Mouse (Mus musculus): Measurements from ENCODE around the gene Gm4846.
A peak's percentile ranks its signal among the peaks of the same experiment; 100 is the strongest.
"Not testable (repeated sequence)": the region's sequence is repeated elsewhere in the genome, so short reads cannot be mapped to it uniquely, and the experiment has no call there.

The Gm4846 gene

DNA sequence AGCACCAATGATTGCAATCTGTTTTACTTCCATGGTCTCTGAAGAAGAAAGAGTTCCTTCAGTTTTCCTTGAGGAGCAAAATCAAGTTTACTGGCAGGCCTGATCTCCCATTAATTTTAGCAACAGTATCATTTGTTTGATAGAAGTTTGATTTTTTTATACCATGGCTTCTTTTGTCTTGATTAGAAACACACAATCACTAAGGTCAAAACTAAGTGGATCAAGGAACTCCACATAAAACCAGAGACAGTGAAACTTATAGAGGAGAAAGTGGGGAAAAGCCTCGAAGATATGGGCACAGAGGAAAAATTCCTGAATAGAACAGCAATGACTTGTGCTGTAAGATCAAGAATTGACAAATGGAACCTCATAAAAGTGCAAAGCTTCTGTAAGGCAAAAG lies at the start of gene Gm4846:
TSS of gene Gm4846 (minus strand) at position 101 of the 400 bp plus-strand sequence.
- DNase-seq, result not testable (repeated sequence)

DNA sequence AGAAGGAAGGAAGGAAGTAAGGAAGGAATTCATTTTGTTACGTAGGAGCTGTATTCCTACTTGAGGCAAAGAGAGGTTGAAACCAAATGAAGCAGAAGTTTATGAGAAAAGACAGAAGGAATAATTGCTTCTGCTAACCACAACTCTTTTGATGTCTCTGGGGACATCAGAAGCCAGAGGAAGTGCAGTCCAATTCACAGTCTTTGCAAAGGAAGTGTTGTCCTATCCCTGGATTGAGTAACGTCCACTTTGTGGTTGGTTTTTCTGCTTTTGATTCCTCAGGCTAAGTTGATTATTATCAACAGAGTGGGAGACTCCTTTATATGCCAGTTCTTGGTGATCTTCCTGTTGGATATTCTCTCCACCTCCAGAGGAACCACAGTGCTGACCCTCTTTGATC lies 34.1 kb upstream of the Gm4846 start:
- DNase-seq, result not testable (repeated sequence)

DNA sequence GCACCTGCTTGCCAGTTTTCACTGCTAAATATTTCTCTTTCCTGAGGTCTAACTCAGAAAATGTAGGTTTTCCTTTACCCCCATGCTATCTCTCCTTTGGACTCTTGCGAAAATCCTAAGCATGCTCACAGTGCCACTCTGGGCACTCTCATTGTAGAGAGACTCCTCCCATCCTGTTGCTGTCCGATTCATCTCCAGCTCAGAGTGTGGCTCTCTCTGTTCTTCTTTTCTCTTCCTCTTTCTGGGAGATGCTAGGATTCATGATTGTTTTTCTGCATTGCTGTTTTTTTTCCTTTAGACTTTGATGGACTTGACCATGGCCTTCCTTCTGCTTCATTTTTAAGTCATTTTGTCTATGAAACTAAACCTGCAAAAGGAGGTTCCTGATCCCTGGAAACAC lies 27.3 kb upstream of the Gm4846 start:
- DNase-seq, result not testable (repeated sequence)

DNA sequence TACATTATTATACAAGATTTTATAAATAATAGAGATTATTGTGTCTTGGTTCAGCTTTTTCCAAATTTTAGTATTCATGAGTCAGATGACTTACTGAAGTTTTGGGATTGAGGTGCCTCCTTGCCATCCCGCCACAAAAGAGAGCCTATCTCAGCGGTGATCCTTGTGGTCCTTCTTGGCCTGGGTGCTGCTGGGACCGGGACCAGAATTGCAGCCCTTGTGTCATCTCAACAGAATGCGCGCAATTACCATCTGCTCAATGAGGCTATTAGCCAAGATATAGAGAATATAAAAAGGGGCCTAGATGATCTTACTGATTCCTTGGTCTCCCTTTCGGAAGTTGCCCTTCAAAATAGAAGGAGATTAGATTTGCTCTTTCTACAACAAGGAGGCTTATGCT lies 22.2 kb upstream of the Gm4846 start:
- peak; percentile 8 for DNase-seq

DNA sequence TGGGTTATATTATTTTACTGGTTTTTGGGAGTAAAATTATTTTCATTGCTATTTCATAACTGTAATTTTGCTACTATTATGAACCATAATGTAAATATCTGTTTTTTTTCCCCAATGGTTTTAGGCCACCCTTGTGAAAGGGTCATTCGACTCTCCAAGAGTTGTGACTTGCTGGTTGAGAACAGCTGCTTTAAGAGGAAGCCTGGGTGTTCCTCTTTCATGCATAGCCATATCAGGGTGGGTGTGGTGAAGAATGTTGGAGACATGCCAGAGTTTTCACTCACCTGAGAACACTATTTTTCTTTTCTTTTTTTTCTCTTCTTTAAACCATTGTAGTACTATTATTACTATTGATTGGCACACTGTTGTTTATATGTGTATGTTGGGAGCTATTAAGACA lies 19.2 kb upstream of the Gm4846 start:
- no peak for DNase-seq

DNA sequence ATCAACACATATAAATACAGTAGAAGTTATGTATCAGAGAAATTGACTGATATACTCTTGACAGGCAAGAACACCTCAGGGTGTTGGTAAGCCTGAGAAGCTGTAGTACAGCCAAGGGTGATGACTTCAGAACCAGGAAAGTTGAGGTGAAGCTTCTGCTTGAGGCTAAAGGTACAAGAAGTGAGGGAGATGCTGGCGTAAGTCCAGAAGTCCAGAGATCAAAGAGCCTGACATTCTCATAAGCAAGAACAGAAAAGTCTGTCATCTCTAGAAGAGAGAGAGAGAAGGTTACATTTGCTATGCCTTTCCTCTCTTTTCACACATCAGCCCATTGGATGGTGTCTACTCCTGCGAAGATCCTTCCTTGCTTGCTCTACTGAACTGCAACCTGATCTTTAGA lies 6.8 kb upstream of the Gm4846 start:
- not testable (repeated sequence) for DNase-seq

DNA sequence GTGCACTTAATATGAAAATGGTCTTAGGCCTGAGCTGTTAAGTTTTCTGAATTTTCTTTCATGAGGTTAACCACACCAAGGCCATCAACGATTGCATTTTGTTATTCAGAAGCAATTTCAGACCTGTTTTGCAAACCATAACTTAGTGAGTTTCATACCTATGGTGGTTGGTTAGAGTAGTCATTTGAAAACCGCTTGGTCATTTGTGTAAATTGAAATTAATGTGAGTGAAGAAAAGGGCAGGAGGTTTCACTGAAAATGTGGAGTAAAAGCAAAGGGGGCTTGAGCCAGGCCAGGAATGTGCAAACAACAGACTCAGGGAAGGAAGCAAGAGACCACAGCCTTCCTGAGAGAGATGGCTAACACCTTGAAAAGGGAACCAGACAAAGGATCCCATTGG lies 17.9 kb downstream of the Gm4846 start:
- DNase-seq, result no peak

DNA sequence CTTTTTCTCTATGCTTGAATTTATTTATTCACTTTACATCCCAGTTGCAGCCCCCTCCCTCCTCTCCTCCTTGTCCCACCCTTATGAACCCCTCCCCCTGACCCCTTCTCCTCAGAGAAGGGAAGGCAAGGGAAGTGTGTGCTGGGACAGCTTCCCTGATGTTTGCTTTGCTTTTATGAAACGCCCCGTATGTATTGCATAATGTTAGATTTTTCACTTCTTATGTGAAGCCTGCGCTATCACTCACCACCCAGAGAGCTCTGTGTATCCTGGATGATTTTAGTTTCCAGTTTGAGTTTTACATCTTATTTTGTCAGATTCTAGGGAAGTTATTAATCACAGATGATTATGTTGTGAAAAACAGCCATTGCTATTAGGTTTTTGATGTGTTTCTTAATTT lies 30.2 kb downstream of the Gm4846 start:
- no peak for DNase-seq

DNA sequence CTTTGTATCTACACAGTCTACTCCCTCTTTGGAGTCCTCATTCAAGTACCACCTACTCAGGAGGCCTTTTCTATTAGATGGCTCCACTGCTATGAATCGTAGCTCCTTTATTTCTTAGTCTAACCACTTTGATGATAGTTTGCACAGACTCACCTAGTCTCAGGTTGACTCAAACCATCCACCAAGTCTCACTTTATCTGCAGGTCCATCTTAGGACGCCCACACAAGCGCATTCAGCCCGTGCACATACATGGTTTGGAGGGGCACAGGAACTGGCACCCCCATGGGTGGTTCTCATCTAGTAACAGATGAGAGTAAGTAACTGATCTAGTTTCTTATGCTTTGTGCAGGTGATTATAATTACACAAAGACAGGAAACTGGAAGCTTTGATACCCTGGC lies 34.8 kb downstream of the Gm4846 start:
- no peak for DNase-seq

DNA sequence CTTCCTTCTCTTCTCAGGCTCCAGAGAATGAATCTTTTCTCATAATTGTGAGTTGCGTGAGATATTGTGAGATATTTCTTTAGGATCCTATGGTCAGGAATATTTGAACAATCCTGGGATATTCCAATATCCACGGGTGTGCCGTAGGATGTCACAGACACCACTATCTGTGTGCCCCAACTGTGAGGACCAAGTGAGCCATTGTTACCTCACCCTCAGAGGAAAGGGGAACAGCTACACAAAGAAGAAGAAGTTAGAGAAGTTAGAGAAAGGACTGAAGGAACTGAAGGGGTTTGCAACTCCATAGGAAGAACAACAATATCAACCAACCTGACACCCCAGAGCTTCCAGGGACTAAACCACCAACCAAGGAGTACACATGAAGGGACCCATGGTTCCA lies 55.4 kb downstream of the Gm4846 start:
- DNase-seq, result no peak

DNA sequence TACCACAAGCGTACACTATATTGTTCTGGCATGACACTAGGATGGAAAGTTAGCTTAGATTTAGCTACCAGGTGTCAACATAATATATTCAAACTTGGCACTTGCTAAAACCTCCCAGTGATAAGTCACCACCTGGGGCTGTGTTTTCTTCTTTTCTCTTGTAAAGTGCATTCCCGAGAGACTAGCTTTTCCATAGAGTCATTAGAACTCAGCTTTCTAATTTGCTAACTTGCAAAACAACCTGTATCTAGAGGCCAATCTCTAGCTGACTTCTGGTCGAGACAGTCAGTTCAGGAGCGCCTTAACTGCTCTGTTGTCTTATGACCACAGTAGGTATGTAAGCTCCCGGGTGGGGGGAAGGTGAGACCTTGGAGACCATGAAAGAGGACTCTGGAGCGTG lies 58.0 kb downstream of the Gm4846 start:
- DNase-seq, result no peak

All from cerebellum, adult 11 months (tissue).